Mouse (Mus musculus) liver, postnatal 0 days (tissue): ENCODE data around the gene Taok1.

Experiments used
- CTCF ChIP-seq: sonication (generic); IDR thresholded peaks from 2 replicates; pipeline ENCODE4 v1.5.1; 2016; ENCODE audit warnings: antibody characterized with exemption, low read depth
- EP300 ChIP-seq: IDR thresholded peaks from 2 replicates; pipeline ENCODE4 v1.6.1; 2016; ENCODE audit warnings: antibody characterized with exemption, low read depth, mild to moderate bottlenecking

- TF ChIP-seq CTCF: no peak
- no peak for TF ChIP-seq EP300
Observed at GRCm38 (mm10) chr11:77606469-77606834, 1.2 kb downstream of the Taok1 start.
